Mouse (Mus musculus) liver, embryonic 14 days (tissue): ENCODE results near the gene Zbtb3. TPM values are rescaled to one million over a fixed set of nuclear protein-coding genes. Genes with fewer than 3 reads are reported as not detected.

Source experiments
- polyA plus RNA-seq: library from polyadenylated mRNA; depleted of rRNA; stranded (reverse); fragments of >200 nt; gene quantifications from 2 replicates; pipeline ENCODE4 v1.2.3, GENCODE M21; 2012; rRNA removed

Zbtb3 gene
- polyA plus RNA-seq = 0.74 and 1.0 TPM in 2 replicates

DNA sequence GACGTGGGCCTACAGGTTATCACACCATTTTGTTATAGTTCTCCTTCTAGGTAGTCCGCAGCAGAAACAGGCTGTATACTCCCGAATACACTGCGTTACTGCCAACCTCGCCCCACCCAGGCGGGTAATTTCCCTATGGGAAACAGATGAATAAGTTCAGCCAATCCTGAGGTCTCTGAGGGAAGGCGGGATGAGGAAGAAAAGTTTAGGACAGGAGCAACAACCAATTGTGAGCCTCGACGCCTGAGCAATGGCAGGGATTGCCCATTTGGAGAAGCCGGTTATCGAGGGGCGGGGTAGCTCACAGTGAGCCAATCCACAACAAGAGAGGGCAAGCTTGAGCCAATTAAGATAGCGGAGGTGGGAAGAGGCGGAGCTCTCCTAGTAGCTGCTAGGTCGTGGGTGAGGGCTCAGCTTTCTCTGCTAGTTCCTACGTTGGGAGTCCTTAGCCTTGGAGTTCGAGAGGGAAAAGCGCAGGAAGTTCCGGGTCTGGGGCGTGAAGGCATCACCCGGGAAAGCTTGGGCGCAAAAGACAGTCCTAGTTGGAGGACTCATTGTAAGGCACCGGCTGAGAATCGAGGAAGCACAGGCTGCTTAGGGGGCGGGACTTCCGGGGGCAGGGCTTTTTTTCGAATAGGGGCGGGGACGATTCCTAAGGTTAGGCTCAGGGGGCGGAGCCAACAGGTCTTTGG is at the start of gene Zbtb3:
Zbtb3 (plus strand) TSS at position 426 of the 692 bp plus-strand sequence.

DNA sequence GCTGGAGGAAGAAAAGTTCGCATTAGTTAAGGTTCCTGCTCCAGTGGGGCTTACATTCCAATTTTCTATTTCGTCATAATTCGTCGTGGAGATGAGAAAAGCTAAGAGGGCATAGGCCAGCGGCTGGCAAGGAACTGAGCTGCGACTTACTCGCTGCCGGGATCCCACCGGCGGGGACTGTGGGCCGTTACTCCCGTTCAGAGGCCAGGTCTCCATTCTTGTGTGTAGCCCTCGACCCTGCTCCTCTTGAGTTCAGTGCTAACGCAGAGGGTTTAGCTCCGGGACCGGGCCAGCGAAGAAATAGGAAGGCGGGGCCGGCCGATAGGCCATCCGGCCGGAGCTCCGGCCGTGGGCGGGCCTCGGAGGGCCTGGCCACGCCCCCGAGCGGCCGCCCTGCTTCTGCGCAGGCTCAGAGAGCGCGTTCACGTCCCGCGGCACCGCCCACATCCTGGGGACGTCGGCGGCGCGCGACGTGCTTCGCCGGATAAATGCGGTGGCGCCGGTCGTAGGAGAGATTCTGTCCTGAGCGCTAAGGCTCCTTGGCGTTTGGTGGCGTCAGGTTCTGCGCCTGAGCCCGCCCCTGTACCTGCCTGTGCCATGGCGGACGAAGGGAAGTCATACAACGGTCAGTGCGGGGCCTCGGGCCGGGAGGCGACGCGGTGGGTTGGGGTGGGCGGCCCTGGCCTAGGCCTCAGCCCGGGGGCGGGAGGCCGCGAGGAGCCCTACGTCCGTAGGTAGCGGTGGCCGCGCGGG is 45.5 kb upstream of the Zbtb3 start, which contains the start of gene Nxf1:
Nxf1 (plus strand) TSS at position 439 of the 753 bp plus-strand sequence.

GRCm38 (mm10) chr19:8770567-8771270 is 31.6 kb upstream of the Zbtb3 start, which contains the start of gene Tmem223:
Gene Tmem223 (plus strand): TSS chr19:8770996.

GRCm38 (mm10) chr19:8774086-8774835 is 28.1 kb upstream of the Zbtb3 start, which contains the start of gene Tmem179b:
Gene Tmem179b (minus strand): TSS chr19:8774467.

GRCm38 (mm10) chr19:8786008-8786781 is 16.2 kb upstream of the Zbtb3 start, which contains the start of gene Taf6l:
Gene Taf6l (minus strand): TSS chr19:8786417.

DNA sequence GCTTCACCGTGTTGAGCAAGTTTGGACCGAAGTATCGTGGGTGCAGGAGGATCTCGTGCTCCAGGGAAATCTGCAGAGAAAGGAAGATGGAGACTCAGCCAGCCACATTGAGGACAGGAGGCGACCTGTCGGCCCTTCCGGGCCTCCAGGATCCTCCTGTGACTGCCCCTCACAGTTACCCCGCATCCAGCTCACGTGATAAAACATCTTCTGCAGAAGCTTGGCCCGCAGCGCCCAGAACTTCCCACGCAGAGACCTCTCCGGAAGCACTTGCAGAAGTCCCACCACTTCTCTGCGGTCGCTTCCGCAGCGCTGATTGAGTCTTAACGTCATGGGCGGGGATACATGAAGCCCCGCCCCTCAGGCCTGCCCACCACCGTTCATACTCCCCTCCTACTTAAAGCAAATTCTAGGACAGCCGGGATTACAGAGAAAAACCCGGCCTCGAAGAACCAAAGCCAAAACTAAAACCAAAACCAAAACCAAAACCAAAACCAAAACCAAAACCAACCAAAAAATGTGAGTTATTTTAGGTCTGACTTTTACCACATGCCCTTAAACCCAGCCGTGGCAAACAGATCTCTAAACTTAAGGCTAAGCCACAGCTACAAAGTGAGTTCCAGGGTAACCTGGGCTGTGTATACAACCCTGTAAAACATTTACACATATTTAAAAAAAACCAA is 4.0 kb upstream of the Zbtb3 start, which contains the start of gene Polr2g:
Polr2g (minus strand) TSS at position 314 of the 683 bp plus-strand sequence.

GRCm38 (mm10) chr19:8818801-8819595 is 16.6 kb downstream of the Zbtb3 start, which contains the start of gene Ttc9c:
Gene Ttc9c (minus strand): TSS chr19:8819333.

DNA sequence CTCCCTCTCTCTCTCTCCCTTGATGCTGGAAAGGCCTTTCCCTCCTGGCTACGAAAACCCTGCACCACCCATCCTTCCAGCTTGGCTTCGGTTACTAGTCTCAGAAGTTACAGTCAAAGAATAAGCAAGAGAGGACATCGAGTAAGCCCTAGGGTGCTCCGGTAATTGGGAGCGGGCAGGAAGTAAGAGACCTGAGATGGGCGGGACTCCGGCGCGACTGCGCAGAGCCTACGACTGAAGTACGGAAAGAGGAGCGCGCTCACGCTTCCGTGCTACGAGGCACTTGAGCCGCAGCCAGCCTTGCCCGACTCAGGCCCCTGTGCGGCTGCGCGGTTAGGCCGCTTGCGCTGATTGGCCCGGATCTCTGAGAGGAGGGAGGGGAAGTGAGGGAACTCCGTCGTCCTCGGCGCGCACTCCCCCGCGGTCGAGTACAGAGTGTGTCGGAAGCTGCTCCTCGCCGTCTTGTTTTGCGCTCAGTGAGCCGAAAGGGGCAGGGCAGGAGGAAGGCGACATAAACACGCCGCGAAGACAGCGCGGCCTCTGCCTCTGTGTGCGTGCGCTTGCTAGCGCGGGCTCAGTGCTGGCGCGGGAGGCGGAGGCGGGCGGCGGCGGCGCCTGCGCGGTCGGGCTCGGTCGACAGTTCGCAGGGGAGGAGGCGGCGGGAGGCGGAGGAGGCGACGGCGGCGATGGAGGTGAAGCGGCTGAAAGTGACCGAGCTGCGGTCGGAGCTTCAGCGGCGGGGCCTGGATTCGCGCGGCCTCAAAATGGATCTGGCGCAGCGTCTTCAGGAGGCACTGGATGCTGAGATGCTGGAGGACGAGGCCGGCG is 17.5 kb downstream of the Zbtb3 start, which contains the start of gene Hnrnpul2:
Hnrnpul2 (plus strand) TSS at position 415 of the 828 bp plus-strand sequence.

DNA sequence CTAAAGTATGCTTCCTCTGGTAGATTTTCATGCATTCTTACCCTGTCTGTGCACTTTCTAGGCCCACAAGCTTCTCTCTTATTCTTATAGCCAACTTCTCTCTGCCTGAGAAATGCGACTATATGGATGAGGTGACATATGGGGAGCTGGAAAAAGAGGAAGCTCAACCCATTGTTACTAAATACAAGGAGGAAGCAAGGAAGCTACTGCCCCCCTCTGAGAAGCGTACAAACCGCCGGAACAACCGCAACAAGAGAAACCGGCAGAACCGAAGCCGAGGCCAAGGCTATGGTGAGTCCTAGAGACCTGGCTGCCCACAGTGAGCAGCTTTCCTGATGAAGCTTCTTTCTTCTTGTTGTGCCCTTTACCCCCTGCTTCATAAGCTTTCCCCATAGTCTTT is 27.3 kb downstream of the Zbtb3 start, which contains the start of gene AC129217.1:
AC129217.1 (plus strand) TSS at position 114 of the 400 bp plus-strand sequence.

DNA sequence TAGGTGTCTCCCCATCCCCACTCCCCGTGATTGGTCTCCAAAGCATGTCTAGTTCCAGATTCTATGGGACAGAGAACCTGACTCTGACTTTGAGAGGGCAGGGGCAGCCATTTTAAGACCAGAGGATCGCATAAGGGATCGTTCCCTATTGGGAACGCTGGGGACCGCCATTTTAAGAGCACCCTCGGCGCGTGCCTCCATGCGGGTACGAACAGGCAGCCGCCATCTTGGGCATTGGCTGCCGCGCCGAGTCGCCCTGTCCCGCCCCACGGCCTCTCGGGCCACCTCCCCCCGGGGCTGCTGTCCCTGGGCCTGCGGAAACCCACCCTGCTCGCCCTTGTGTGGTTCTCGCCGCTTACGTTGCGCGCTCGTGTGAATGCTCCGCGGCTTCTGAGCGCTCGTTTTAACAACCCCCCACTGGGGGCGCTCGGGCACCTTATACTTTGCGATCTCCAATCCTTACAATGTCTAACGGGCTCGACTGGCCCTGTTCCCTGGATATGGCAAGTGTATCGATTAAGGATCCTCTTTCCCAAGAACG is 35.0 kb downstream of the Zbtb3 start, which contains the start of gene Bscl2:
Bscl2 (plus strand) TSS at position 217 of the 541 bp plus-strand sequence.

DNA sequence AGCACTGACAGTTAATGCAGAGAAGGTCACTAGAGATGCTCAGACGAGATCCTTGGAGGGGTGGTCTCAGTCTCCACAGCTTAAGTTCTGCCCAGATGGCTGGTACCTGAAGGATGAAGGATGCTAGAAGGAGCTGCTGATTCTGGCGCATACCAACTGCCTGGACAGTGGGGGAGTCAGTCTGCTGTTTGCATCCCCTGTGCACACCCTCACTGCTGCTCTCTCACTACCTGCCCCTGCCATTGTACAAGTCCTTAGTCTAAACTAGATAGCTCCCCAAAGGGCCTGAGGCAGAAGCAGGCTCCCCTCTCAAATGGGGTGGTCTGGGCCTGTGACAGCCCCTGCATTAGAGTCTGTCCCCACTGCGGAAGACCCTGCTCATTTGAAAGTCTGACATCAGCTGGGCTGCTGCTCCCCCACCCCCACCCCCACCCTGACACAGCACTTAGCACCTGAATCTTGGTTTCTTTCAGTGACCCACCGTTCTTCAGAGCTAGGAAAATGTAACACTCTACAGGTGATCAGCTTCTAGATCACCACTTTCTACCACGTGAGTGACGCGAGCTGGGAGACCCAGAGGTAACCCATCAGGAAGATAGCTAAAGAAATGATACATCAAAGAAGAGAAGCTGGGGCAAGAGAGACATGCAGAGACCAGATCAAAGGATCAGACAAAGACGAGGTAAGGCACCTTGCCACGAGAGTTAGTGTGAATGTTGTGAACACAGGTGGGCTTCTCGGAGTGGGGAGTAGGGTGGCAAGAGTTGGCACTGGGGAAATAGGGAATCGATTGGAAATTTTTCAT is 37.0 kb downstream of the Zbtb3 start, which contains the start of gene Gng3:
Gng3 (minus strand) TSS at position 92 of the 805 bp plus-strand sequence.

GRCm38 (mm10) chr19:8850402-8850901 is 48.1 kb downstream of the Zbtb3 start, which contains the start of gene Lrrn4cl:
Gene Lrrn4cl (plus strand): TSS chr19:8850768.

Other genes starting within 250 kb of the Zbtb3 start
- 1.4 and 1.6 TPM in 2 replicates for gene Slc22a8, start 211.3 kb upstream of the Zbtb3 start, polyA plus RNA-seq
- gene Slc22a6, start 184.5 kb upstream of the Zbtb3 start, polyA plus RNA-seq = not detected in 2 replicates
- not detected in 2 replicates for gene Chrm1, start 138.8 kb upstream of the Zbtb3 start, polyA plus RNA-seq
- gene Slc3a2, start 79.2 kb upstream of the Zbtb3 start, polyA plus RNA-seq = 81.8 and 84.2 TPM in 2 replicates
- 32.2 and 39.3 TPM in 2 replicates for gene Wdr74, start 66.7 kb upstream of the Zbtb3 start, polyA plus RNA-seq
- 0.75 and 1.0 TPM in 2 replicates for gene 1700092M07Rik, start 61.8 kb upstream of the Zbtb3 start, polyA plus RNA-seq
- 31.7 and 36.3 TPM in 2 replicates for gene Stx5a, start 61.1 kb upstream of the Zbtb3 start, polyA plus RNA-seq
- 85.1 and 95.1 TPM in 2 replicates for gene Nxf1, start 45.5 kb upstream of the Zbtb3 start, polyA plus RNA-seq
- gene Tmem223, start 31.6 kb upstream of the Zbtb3 start, polyA plus RNA-seq = 33.9 and 43.4 TPM in 2 replicates
- gene Tmem179b, start 28.1 kb upstream of the Zbtb3 start, polyA plus RNA-seq = 51.7 and 63.6 TPM in 2 replicates
- gene Taf6l, start 16.1 kb upstream of the Zbtb3 start, polyA plus RNA-seq = 7.1 and 8.8 TPM in 2 replicates
- 57.0 and 60.6 TPM in 2 replicates for gene Polr2g, start 4.0 kb upstream of the Zbtb3 start, polyA plus RNA-seq
- gene Ttc9c, start 16.8 kb downstream of the Zbtb3 start, polyA plus RNA-seq = 16.9 and 19.7 TPM in 2 replicates
- 42.8 and 44.0 TPM in 2 replicates for gene Hnrnpul2, start 17.5 kb downstream of the Zbtb3 start, polyA plus RNA-seq
- 1.3 and 1.5 TPM in 2 replicates for gene AC129217.1, start 27.2 kb downstream of the Zbtb3 start, polyA plus RNA-seq
- 15.4 and 21.0 TPM in 2 replicates for gene Bscl2, start 34.9 kb downstream of the Zbtb3 start, polyA plus RNA-seq
- gene Gng3, start 36.6 kb downstream of the Zbtb3 start, polyA plus RNA-seq = 0.01 and 0.05 TPM in 2 replicates
- 0.12 TPM in 2 replicates for gene Lrrn4cl, start 48.2 kb downstream of the Zbtb3 start, polyA plus RNA-seq
- gene Ubxn1, start 68.9 kb downstream of the Zbtb3 start, polyA plus RNA-seq = 66.5 and 70.7 TPM in 2 replicates
- 24.0 and 25.5 TPM in 2 replicates for gene Uqcc3, start 78.4 kb downstream of the Zbtb3 start, polyA plus RNA-seq
- gene Lbhd1, start 81.2 kb downstream of the Zbtb3 start, polyA plus RNA-seq = 3.7 and 4.3 TPM in 2 replicates
- not detected in 2 replicates for gene Gm49403, start 81.4 kb downstream of the Zbtb3 start, polyA plus RNA-seq
- 56.4 and 61.7 TPM in 2 replicates for gene 1810009A15Rik, start 86.3 kb downstream of the Zbtb3 start, polyA plus RNA-seq
- gene Gm49416, start 86.4 kb downstream of the Zbtb3 start, polyA plus RNA-seq = 0.08 TPM in 1 of 2 replicates, not detected in the other
- gene Ints5, start 90.5 kb downstream of the Zbtb3 start, polyA plus RNA-seq = 10.3 and 12.8 TPM in 2 replicates
- gene Ganab, start 95.5 kb downstream of the Zbtb3 start, polyA plus RNA-seq = 44.2 and 53.9 TPM in 2 replicates
- 22.5 and 27.4 TPM in 2 replicates for gene B3gat3, start 117.8 kb downstream of the Zbtb3 start, polyA plus RNA-seq
- 1.9 and 2.8 TPM in 2 replicates for gene Rom1, start 126.8 kb downstream of the Zbtb3 start, polyA plus RNA-seq
- 9.7 and 11.0 TPM in 2 replicates for gene Eml3, start 127.0 kb downstream of the Zbtb3 start, polyA plus RNA-seq
- 20.0 and 28.3 TPM in 2 replicates for gene Mta2, start 139.3 kb downstream of the Zbtb3 start, polyA plus RNA-seq
- 9.8 and 10.6 TPM in 2 replicates for gene Tut1, start 151.3 kb downstream of the Zbtb3 start, polyA plus RNA-seq
- gene Eef1g, start 164.5 kb downstream of the Zbtb3 start, polyA plus RNA-seq = 194 and 208 TPM in 2 replicates
- 0.90 and 1.2 TPM in 2 replicates for gene Ahnak, start 186.7 kb downstream of the Zbtb3 start, polyA plus RNA-seq